Mouse (Mus musculus) kidney, embryonic 14.5 days (tissue): ENCODE results near the gene Cstb. TPM values are rescaled to one million over a fixed set of nuclear protein-coding genes. Genes with fewer than 3 reads are reported as not detected.
A peak's percentile ranks its signal among the peaks of the same experiment; 100 is the strongest.

Experiments used
- ATAC-seq: fragments of 200-750 bp; cut with Nextera tagmentation; 2 replicates; pipeline ENCODE4 v1.8.0; 2017; ENCODE audit warnings: moderate number of reproducible peaks, mild to moderate bottlenecking, moderate TSS enrichment, moderate library complexity; ENCODE audit not compliant: low FRiP score, low TSS enrichment
- H3K27ac ChIP-seq: fragments of 300-500 bp; sonication (generic); 2 replicates; pipeline ENCODE4 v1.5.1; 2014; ENCODE audit warnings: low read depth, mild to moderate bottlenecking, low read length, moderate library complexity, mixed read lengths
- H3K27me3 ChIP-seq: fragments of 300-500 bp; sonication (generic); 2 replicates; pipeline ENCODE4 v1.6.1; 2014; ENCODE audit warnings: mild to moderate bottlenecking, low read length; ENCODE audit not compliant: control insufficient read depth, insufficient read depth
- H3K36me3 ChIP-seq: fragments of 300-500 bp; sonication (generic); 2 replicates; pipeline ENCODE4 v1.6.1; 2014; ENCODE audit warnings: low read length, mixed read lengths; ENCODE audit not compliant: control insufficient read depth, insufficient read depth
- H3K4me1 ChIP-seq: fragments of 300-500 bp; sonication (generic); 2 replicates; pipeline ENCODE4 v1.6.1; 2014; ENCODE audit warnings: low read length, mixed read lengths; ENCODE audit not compliant: control insufficient read depth, insufficient read depth
- H3K4me2 ChIP-seq: fragments of 300-500 bp; sonication (generic); replicated peaks from 2 replicates; pipeline ENCODE4 v1.6.1; 2014; ENCODE audit warnings: low read depth, mild to moderate bottlenecking, low read length
- H3K4me3 ChIP-seq: fragments of 300-500 bp; sonication (generic); 2 replicates; pipeline ENCODE4 v1.5.1; 2014; ENCODE audit warnings: mild to moderate bottlenecking, low read length
- H3K9ac ChIP-seq: fragments of 300-500 bp; sonication (generic); 2 replicates; pipeline ENCODE4 v1.6.1; 2014; ENCODE audit warnings: low read depth, mild to moderate bottlenecking, low read length, moderate library complexity
- H3K9me3 ChIP-seq: fragments of 300-500 bp; sonication (generic); 2 replicates; pipeline ENCODE4 v1.6.1; 2016; ENCODE audit warnings: low read length; ENCODE audit not compliant: control insufficient read depth
- WGBS: fragments of 180-500 bp; shearing (Covaris S2); extraction: QIAGEN DNeasy Blood & Tissue Kit; methylation state at CpG from one replicate; pipeline ENCODE4 v1.1.7; 2014; 5-methylcytosine and 5-hydroxymethylcytosine counted together
- polyA plus RNA-seq: library from polyadenylated mRNA; unstranded; fragments of >200 nt; fragmentation: Nextera tagmentation; extraction: Ambion mirVana; gene quantifications from 2 replicates; pipeline ENCODE4 v1.2.1, GENCODE M21; 2014

Cstb gene
- polyA plus RNA-seq, 1 experiment from 2014 or later, result 206 TPM

- Histone ChIP-seq H3K9me3 (no peaks in the 10 kb centered on the region), H3K4me3 (no peak overlapping the region), H3K27ac (no peak overlapping the region), H3K4me2 (no peak overlapping the region), H3K36me3 (peaks cover 16% of the 10 kb centered on the region), H3K9ac (no peak overlapping the region), H3K4me1 (peaks cover 11% of the 10 kb centered on the region), H3K27me3 (peaks cover 10% of the 10 kb centered on the region)
- peak; percentile 45; the same call in 1 of the 2 replicates for ATAC-seq
- 7% methylated on average over 17 of the region's 17 CpGs for whole genome bisulfite sequencing
Observed at GRCm38 (mm10) chr10:78395819-78396624, 29.4 kb upstream of the Cstb start.

DNA sequence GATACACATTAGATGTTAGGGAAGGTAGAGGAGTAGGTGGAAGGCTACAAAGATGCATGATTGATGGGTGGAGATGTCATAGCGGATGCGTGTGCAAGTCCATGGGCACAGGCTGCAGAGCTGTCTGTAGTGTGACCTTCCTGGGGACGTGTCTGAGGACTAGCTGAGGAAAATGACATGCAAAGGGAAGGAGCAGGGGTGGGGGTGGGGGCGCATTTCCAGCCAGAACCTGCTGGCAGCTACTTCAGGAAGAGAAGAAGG is 28.9 kb upstream of the Cstb start:
- WGBS, result 65% methylated on average over 4 of the region's 4 CpGs
- no peak overlapping the region for H3K4me2 ChIP-seq
- ATAC-seq, result no peak
- no peak overlapping the region for H3K27ac ChIP-seq
- H3K4me1 ChIP-seq, result peaks cover 9% of the 10 kb centered on the region
- no peak overlapping the region for H3K4me3 ChIP-seq
- H3K36me3 ChIP-seq, result peaks cover 21% of the 10 kb centered on the region
- peaks cover 5% of the 10 kb centered on the region; the same call in 1 of the 2 replicates for H3K27me3 ChIP-seq
- no peak overlapping the region for H3K9ac ChIP-seq
- H3K9me3 ChIP-seq, result no peaks in the 10 kb centered on the region

DNA sequence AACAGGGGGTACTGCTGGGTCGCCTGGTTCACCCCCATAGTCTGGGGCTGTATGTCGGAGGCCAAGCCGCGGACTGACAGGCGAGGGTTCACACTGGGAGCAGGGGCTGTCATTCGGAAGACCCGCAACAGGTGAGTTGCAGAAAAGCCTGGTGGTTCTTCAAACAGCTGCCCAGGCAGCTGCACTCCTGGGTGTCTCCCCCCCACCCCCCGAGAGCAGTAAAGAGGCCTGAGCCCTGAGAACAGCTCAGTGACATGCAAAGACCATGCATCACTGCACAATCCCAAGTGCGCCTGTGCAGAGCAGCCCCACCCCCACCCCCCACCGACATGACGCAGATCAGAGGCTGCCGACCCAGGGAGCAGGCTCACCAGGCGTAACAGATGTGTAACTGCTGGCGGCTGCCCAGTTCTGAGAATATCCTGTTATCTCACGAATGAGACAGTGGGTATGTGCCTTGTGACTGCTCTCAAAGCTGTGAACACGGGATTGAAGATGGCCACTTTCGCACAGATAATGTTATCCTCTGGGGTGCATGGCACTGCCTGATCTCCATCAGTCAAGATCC is 26.3 kb upstream of the Cstb start:
- Histone ChIP-seq H3K36me3 (peaks cover 47% of the 10 kb centered on the region), H3K9me3 (no peaks in the 10 kb centered on the region), H3K27me3 (no peaks in the 10 kb centered on the region), H3K4me1 (peaks cover 8% of the 10 kb centered on the region), H3K4me3 (no peak overlapping the region), H3K4me2 (no peak overlapping the region), H3K27ac (peak overlapping the region; percentile 37; the same call in 1 of the 2 replicates), H3K9ac (no peak overlapping the region)
- WGBS, result 35% methylated on average over 17 of the region's 17 CpGs
- peak; percentile 75 for ATAC-seq

GRCm38 (mm10) chr10:78401127-78401526 is 24.3 kb upstream of the Cstb start:
- ATAC-seq, result no peak
- Histone ChIP-seq H3K36me3 (peaks cover 65% of the 10 kb centered on the region), H3K9ac (no peak overlapping the region), H3K27me3 (no peaks in the 10 kb centered on the region), H3K4me1 (peaks cover 8% of the 10 kb centered on the region), H3K4me2 (no peak overlapping the region), H3K4me3 (no peak overlapping the region), H3K9me3 (no peaks in the 10 kb centered on the region), H3K27ac (no peak overlapping the region)
- 79% methylated on average over 2 of the region's 2 CpGs for WGBS

DNA sequence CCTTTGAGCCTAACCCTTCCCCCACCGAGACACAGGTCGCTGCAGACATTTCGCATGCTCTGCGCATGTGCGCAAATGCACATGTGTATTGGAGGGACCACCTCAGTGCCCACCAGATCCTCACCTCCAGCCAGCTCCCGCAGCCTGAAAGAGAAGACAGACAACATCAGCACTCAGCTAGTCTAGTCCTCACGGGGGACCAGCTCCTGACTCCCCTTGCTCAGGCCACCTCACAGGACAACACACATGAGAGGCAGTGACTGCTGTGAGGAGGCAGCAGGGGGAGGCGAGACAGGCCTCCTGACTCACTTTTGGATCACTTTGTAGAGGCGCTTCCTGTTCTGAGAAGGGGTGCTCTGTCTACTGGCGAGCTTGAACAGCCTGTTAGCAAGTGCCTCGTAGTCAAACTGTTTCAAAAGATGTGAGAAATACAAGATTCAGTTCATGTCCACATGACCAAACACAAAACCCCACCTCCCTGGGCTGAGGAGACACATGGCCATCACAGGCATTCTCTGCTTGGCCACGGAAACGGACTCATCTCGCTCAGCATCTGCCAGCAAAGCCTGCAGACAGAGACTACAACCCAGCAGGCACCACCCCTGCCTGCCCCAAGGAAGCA is 23.1 kb upstream of the Cstb start:
- H3K4me1 ChIP-seq, result peaks cover 8% of the 10 kb centered on the region
- ATAC-seq, result no peak
- H3K27ac ChIP-seq, result no peak overlapping the region
- H3K9ac ChIP-seq, result no peak overlapping the region
- H3K9me3 ChIP-seq, result no peaks in the 10 kb centered on the region
- H3K27me3 ChIP-seq, result no peaks in the 10 kb centered on the region
- 91% methylated on average over 14 of the region's 14 CpGs for WGBS
- peaks cover 78% of the 10 kb centered on the region for H3K36me3 ChIP-seq
- H3K4me2 ChIP-seq, result no peak overlapping the region
- H3K4me3 ChIP-seq, result no peak overlapping the region

GRCm38 (mm10) chr10:78406152-78406551 is 19.3 kb upstream of the Cstb start:
- Histone ChIP-seq H3K4me2 (no peak overlapping the region), H3K4me1 (no peaks in the 10 kb centered on the region), H3K36me3 (peaks cover 96% of the 10 kb centered on the region), H3K27ac (no peak overlapping the region), H3K9me3 (no peaks in the 10 kb centered on the region), H3K27me3 (no peaks in the 10 kb centered on the region), H3K4me3 (no peak overlapping the region), H3K9ac (no peak overlapping the region)
- ATAC-seq, result no peak
- WGBS, result 80% methylated on average over 6 of the region's 6 CpGs

GRCm38 (mm10) chr10:78407132-78407531 is 18.3 kb upstream of the Cstb start:
- 91% methylated on average over 4 of the region's 4 CpGs for WGBS
- Histone ChIP-seq H3K36me3 (peaks cover 87% of the 10 kb centered on the region), H3K9ac (no peak overlapping the region), H3K4me3 (no peak overlapping the region), H3K27me3 (no peaks in the 10 kb centered on the region), H3K9me3 (no peaks in the 10 kb centered on the region), H3K4me1 (peaks cover 4% of the 10 kb centered on the region; the same call in 1 of the 2 replicates), H3K27ac (no peak overlapping the region), H3K4me2 (no peak overlapping the region)
- no peak for ATAC-seq

DNA sequence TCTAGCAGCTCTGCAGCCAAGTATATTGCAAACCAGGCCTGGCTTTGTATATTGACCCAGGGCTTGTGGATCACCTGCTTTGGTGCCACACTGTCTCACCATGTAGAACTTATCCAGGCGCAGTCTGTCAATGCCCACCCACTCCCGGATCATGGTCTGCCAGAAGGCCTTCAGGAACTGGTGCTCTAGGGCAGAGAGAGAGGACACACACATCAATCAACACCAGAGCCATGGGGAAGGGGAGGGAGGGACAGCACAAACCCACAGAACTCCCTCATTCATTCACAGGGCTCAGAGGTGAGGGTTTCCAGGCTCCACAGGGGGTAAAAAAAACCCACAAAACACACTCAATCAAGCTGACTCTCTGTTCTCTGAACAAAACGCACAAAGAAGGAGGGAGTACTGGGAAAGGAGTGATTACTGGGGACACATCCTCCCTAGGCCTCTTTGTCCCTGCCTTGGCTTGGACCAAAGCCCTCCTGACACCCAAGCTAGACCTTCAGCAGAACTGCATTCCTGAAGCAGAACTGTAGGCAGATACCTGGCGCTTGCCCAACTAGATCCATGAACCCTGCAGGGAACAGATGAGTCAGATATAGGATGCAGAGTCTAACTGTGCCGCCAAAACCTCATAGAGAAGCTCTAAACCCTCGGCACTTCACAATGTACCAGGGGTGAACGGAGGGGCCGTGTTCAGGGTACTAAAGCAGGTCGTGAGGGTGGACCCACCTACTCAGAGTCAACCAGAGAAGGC is 16.3 kb upstream of the Cstb start:
- no peak overlapping the region for H3K9ac ChIP-seq
- no peaks in the 10 kb centered on the region for H3K27me3 ChIP-seq
- H3K9me3 ChIP-seq, result no peaks in the 10 kb centered on the region
- peaks cover 66% of the 10 kb centered on the region for H3K36me3 ChIP-seq
- H3K27ac ChIP-seq, result no peak overlapping the region
- 89% methylated on average over 9 of the region's 9 CpGs for WGBS
- peaks cover 4% of the 10 kb centered on the region; the same call in 1 of the 2 replicates for H3K4me1 ChIP-seq
- H3K4me2 ChIP-seq, result no peak overlapping the region
- no peak overlapping the region for H3K4me3 ChIP-seq
- ATAC-seq, result no peak
